Mouse (Mus musculus) urinary bladder, adult 18-20 months (tissue): Measurements from ENCODE around the gene Astn1.
A peak's percentile ranks its signal among the peaks of the same experiment; 100 is the strongest.

Experiments used
- DNase-seq, 2 experiments: peaks; one replicate each; pipeline ENCODE4 v3.0.0; 2022; ENCODE audit warnings: low spot score in 2 of 2, mixed read lengths in 2 of 2

Gene Astn1

DNA sequence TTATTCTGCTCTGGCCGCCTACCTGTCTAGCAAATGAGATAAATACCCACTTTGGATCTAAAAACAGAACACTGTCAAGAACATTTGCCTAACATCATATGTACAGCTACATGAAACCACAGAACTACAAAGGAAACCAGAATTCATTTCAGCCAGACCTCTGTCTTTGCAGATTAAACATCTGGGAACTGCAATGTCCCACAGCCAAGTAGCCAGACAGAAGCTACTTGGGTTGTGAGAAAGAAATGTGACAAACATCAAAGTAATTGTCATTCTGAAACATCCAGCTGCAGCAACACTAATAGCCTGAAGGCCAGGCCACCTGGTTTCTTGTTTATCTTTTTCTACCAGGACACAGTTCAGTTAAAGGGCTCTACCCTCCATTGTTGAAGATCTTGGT is 245.1 kb downstream of the Astn1 start:
- DNase-seq, result no peak

DNA sequence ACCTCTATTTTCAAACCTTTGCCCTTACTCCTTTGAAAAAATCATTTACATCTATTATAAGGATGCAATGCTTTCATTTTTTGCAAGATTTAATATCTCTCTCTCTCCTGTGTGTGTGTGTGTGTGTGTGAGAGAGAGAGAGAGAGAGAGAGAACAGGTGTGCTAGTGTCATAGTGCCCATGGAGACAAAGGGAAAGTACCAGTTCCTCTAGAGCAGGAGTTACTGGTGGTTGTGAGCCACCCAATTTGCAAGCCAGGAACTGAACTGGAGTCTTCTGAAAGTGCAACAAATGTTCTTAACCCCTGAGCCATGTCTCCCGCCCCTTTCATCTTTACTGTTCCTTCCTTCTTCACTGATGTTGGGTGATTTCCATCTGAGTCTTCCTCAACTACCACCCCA is 253.1 kb downstream of the Astn1 start:
- DNase-seq, result no peak

DNA sequence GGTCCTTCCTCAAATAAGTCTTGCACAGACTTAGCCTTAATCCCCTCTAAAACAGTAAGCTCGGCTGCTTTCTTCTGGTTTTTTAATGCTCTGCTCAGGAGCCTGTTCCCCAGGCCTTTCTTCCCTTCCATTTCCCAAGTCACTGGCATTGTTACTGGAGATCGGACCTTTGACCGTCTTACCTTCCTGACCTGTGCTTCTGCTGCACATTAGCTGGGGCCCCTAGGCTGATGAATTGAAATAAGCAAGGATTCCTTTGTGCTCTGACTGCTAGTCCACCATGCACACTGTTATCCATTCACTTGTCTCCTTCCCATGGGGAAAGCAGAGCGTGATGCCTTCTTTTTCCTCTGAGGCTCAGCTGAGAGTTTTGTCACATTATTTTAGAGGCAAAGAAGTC is 255.9 kb downstream of the Astn1 start:
- no peak for DNase-seq

DNA sequence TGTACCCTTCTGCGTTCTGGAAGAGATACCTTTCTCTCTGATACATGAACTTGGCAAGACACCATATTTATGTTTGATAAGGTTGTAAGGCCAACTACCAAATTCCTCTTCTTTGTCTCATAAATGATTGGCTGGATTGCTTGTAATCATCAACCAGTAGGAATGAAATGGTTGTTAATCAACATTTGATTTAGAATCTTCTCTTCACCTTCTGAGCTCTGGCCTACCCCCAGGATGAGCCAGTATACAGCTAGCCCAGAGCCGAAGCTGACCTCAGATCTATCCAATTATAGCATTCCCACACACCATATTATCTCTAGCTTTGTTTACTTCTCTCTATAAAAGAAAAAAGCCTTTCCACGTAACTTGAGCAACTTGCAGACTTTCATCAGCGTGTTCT is 270.9 kb downstream of the Astn1 start:
- no peak for DNase-seq

DNA sequence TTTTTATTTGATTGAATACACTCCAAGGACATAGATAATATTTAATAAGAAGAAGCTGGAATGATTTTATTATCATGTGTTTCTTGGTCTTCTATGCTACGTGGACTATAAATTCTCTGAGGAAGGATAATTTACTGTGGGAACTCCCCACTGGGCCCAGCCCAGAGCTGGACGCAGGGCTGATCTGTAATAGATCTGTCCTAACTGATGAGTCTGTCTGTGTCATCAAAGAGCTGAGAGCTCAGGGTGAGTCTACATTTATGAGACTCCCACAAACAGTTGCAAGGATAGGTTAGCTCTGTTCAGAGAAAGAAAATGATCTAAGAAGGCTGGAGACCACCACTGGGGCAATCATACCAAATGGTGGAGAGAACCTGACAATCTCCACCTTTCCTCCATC is 271.4 kb downstream of the Astn1 start:
- DNase-seq, result no peak

DNA sequence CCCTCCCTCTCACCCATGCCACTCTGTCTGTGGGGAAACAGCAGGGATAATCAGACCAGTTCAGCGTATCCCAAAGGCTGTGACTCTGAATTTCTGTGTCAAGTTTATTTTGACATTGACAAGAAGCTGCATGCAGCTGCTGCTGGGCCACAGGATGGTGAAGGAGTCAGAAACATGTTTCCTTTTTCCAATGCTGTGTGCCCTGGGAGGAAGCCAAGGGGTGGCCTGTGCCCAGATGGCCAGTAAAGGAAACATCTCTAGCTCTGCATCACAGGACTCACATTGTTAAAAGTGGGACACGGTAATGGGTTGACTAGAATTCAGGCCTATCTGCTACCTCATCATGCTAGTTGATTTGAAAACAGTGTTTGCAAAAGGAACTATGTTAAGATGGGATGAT is 279.2 kb downstream of the Astn1 start:
- no peak for DNase-seq

DNA sequence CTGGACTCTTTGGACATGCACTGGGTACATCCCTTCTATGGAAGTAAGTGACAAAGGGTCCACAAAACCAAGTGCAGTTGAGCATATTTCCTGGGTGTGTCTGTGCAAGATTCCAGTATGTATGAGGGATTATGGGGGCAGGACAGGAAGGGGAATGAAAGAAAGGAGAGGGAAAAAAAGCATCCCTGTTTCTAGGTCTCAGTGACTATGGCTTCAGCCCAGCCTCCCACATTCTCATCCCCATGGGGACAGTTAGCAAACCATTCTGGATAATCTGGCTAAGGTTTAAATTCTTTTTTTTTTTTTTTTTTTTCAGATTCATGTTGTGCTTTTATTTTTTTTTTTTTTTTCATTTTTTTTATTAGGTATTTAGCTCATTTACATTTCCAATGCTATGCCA is 280.2 kb downstream of the Astn1 start:
- DNase-seq, result no peak

DNA sequence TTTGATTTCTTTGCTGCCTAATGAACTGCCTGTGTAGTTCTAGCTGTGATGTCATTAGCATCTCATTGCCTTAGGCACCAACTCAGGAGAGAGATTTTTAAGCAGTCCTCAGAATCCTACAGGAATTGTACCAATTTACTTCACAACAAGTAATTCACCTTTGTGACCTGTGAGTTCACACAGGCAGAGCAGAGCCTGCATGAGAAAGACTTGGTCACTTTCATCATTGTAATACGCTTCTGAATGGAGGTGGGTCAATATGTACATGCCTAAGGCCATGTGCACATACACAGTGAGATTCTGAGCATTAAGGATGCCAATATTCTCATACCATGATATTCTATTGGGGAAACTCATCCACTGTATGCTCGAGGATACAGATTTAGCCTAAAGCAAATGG is 290.7 kb downstream of the Astn1 start:
- DNase-seq, result no peak

DNA sequence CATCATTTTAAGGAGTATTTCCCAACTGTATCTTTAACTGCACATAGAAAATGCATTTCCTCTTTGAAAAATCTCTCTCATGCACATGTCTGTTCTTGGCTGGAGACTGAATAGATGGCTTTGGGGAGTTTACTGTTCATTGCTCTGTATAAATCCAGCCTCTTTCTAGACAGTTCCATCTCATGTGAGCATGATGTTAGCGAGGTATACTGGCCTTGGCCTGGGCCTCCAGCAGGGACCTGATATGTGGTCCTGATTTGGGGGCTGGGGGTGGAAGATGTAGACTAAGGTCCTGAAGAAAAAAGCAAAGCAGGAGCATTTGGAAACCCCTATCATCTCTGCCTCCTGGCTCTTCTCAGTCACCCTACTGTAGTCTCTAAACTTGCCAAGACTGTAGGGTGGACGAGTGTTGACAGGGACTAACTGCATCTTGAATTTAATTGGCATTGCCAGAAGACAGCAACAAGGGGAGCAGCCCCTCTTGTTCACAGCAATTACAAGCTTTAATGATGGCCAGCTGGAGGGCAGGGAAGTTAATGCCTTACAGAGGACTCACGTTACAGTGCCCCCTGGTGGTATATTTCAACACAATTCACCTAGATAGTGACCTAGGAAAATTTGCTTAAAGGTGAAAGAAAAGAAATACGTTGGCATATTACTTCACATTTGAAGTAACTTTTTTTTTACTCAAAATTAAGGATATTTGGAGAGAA is 291.9 kb downstream of the Astn1 start:
- DNase-seq, result no peak

DNA sequence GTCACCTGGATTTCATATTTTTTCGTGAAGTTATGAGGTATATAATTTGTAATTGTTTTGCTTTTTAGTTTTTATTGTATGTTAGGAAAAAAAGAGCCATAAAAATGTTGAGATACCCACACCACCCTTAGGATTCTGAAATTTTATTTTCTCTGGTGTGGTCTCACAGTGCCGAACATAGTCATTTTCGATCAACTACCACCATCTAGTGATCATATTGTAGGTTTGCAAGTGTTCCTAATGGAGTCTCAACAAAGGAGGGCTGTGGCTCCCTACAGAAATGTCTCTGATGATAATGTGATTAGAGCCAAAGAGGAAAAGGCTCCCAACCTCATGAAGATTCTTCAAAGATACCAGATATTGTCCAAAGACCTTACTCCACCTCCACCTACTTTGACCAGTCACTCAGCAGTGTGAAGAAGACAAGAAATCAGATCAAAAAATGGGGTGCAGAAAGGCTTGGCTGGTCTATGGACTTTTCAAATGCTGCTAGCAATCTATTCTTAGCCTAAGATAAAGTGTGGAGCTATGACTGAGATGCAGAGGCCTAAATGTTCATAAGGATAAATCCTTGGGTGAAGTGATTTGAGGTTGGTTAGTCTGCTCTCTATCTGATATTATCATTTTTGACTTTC is 292.6 kb downstream of the Astn1 start:
- DNase-seq, result no peak

DNA sequence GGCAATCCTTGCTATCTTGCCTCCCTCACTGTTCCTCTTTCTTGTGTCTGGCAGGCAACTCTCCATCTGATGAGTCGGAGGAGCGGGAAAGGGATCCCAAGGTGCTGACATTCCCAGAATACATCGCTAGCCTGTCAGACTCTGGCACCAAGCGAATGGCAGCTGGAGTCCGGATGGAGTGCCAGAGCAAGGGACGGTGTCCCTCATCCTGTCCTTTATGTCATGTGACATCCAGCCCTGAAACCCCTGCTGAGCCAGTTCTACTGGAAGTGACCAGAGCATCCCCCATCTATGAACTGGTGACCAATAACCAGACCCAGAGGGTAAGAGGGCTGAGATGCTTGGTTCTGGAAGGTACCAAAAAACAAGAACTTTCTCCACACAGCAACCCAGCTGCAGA is 294.9 kb downstream of the Astn1 start:
- DNase-seq, result no peak

DNA sequence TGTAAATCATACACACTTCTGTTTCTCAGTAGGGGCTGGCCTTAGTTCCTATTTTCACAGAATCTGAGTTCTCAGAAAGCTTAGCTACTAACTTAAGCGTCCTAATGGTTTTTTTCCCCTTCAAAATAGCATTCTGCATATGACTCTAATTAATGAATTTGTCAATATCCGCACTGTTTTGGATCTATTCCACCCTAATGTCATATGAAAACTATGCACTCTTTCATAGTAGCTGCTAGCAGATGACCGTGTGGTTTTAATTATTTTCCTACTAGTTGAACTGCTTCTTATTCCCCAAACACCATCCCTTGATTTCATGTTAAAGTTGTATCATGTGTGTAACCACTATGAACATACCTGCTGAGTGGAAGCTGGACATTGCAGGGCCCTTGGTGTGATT is 303.9 kb downstream of the Astn1 start:
- no peak for DNase-seq

DNA sequence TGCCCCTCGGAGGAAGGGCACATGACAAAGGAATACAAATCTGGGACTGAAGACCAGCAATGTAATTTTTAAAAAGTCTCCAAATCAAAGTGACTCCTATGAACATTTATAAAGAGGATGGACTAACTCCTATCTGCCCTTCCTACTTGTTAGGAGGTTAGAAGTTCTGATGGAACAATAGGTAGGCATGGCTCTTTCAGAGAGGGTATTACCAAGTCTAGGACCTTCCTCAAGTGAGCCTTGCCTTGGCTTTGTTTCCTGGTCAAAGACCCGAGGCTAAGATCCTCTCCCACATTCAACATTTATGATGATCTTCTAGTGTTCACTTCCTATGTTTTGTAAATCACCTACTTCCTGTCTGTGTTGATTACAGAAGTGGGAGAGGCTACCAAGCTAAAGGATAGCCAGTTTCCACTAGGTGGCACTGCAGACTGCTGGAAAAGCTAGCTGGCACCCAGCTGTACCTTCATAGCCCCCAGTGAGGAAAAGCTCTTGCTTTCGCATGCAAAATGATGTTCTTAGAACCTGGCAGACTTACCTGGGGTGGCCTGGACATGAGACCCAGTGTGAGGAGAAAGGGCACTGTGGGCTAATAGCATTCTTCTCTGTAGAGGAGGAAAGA is 308.0 kb downstream of the Astn1 start:
- DNase-seq, result peak; percentile 5 to 43

DNA sequence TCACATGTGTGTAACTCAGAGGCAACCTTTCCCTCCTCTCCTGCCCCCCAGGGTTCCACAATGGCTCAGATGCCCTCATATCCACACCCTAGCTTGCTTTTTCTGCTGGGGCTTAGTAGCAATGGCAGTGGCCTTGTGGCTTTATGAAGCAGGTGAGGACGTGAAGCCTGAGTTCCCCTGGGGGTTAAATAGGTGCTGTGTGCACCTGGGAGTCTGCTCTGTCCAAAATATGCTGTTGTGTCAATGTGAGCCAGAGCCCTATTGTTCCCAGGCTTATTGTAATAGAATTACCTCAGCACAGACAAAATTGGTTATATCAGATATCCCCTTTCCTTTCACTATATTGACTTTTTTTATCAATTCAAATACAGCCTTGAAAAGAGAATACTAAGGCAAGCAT is 325.7 kb downstream of the Astn1 start:
- DNase-seq, result no peak

DNA sequence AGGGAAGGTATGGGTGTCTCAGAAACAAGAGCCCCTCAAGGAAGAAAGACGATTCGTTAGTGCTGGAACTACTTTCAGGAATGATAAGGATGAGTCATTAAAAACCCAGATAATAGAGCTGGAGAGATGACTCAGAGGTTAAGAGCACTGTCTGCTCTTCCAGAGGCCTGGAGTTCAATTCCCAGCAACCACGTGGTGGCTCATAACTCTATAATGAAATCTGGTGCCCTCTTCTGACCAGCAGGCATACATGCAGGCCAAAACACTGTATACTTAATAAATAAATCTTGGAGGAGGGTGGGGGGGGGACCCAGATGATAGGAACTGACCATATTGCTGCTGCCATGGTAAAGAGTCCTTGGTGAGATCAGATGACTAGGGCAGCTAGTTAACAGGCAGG is 335.4 kb downstream of the Astn1 start:
- no peak for DNase-seq

DNA sequence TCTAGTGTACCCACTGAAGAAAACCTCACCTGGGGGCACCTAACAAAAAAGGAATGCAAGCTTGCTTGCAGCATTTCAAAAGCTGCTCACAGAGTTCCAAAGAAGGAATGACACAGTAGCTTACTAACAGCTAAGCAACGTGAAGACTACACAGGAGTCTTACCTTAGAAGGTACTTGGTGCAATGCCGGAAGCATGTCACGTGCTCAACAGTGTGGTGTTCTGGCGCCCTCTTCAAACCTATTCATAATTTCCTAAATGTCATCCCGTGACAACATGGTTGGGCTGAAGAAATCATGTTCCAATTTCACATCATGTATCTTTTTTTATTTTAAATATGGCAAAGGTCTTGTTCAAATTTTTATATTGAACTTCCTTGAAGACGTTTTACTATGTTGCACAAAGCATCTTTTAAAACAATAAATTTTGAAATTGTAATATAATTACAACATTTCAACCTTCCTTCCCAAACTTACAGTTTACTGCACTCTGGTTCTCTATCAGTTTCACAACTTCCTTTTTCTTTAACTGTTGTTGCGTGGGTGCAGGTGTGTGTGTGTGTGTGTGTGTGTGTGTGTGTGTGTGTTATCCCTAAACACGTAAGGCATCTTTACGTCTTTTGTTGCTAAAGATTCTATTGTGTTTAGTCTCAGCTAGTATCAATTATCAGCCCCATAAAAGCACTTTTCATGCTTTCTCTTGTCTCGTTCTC is 335.9 kb downstream of the Astn1 start:
- DNase-seq, result no peak

DNA sequence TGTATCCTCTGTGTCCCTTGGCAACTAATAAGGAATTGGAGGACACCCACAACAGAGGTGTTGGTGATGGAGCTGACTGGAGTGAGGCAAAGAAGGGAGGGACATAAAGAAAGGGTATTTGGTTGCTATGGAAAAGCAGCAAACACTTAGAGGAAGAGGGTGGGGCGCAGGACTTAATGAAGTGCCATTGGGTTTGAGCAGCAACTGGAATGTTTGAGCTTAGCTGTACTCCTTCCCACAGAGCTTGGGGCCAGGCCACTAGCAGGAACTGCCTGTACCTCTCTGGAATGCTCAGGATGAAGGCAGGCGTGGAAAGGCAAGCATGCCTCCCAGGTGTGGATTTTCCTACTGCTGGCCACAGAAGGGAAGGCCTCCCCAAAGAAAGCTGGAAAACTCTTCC is 337.2 kb downstream of the Astn1 start:
- no peak for DNase-seq

DNA sequence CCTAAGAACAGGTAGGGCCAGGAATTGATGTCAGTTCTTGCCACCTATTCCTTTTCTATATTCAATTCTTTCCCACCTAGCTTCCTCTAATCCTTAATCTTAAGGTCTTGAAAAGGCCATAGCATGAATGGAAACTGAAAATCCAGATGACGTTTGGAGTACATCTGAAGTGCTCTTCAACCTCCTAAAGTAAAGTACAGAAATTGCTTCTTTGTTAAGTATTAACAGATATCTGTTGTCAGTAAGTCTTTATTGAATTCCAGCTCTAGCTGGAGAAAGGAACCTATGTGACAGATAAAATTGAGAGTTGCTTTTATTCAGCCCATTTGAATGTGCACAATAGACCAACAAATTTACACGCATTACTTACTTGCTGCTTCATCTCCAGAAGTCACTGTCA is 338.1 kb downstream of the Astn1 start:
- no peak for DNase-seq

DNA sequence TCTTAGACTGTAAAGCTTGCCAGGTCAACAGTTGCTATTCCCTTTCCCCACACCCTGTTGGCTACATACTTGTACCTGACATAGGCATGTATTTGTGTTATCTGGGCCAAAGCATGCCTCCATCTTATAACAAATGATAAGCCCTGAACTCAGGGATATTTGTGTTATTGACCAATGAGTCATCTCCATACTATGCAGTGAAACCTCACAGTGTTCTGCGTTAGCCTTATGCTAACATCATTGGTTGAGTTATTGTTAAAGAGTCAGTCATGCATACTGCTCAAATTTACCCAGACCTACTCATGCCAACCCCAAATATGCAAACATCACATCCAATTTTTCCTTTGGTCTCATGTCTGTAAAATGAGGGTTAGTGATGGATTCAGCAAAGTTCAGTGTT is 339.3 kb downstream of the Astn1 start:
- no peak for DNase-seq

DNA sequence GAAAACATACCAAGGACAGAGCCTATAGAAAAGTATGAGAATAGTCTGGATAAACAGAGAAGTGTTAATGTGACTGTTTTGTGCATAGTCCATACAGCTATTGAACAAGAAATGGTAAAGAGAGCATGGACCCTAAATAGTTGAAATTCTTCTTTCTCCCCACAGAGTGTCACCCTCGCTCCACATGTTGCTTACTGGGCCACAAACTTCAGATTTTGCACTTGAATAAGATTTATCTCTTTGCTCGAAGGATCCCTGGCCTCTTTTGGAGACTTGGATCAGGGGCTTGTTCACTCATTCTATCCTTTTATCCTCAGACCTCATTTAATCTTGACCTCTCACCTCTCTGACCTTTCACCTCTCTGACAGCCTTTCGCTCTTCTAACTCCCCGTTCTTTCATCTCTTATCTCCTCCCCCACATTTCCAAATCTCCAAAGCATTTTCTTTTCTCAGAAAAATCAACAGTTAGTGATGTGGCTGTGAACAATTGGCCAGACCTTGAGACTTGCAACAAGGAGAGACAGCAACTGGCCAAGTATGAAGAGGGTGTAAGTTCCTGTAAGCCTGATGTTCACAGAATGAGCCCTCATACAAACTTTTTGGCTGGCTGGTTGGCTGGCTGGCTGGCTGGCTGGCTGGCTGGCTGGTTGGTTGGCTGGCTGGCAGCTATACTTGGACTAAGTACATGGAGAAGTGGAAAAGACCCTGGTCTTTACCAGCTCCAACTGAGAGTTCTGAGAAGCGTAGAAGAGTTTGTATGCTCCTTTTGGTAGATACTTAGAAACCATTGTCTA is 351.4 kb downstream of the Astn1 start:
- peak in 1 of 2 experiments; percentile 3 for DNase-seq

DNA sequence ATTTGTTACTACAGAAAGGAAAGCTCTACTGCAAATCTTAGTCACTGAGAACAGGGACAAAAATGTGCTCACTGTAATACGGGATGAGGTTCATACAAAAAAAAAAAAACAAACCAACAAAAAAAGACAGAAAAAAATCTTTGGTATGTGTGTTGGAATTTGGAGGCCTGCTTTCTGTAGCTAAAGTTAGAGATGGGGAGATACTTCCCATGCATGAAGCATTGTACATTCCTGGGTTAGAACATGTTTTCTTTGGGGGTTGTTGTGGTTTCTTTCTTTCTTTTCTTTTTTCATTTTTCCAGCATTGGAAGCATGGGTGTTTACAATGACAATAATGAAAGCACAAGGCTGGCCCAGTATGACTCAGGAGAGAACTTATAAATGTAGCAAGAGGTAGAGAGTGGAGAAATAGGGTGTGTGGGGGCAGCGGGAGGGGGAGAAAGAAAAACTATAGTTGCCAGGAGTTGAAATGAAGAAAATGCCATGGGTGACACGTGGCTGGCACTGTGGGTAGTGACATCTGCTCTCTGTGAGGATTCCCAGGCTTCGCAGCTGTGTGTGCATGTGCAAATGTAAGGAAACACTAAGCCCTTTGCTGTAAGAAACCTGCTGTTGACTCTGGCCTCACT is 370.9 kb downstream of the Astn1 start:
- no peak for DNase-seq
